In genomic region chr9:79714471-79715045, GRCm38 (mm10) we compare ENCODE assay signal across 9 mouse cellular contexts. TPM values are rescaled to one million over a fixed set of nuclear protein-coding genes. Genes with fewer than 3 reads are reported as not detected.
A peak's percentile ranks its signal among the peaks of the same experiment; 100 is the strongest.
DNase-seq lines count a peak whose midpoint lies in the region; ATAC-seq and TF ChIP-seq lines count a peak whose summit lies in the region.
"Had no signal": no experiment of that assay in that cellular context is flagged by ENCODE, and none has a peak within 500 bp of the region (broad histone marks: within the 10 kb centered on the region; RNA-seq: fewer than 3 reads in every experiment).

No protein-coding gene starts in this region.

- DNase-seq in CH12.LX (ENCODE audit: extremely low read depth) = no peak
- peak; percentile 90 for DNase-seq in adrenal gland, postnatal 14 days
- DNase-seq in hindbrain, embryonic 11.5 days (ENCODE audit: low spot score) = peak; percentile 68
- DNase-seq in testis, postnatal 14 days (ENCODE audit: low spot score) = peak; percentile 50

- no peaks in the 10 kb centered on the region for H3K79me2 ChIP-seq in CH12.LX (replicated peaks; ENCODE audit: control insufficient read depth, extremely low read depth, insufficient read depth, poor library complexity, severe bottlenecking)

- peaks cover 0 to 5% of the 10 kb centered on the region in 2 experiments; a peak in 1 of 4 replicates for H3K4me1 ChIP-seq in CH12.LX (ENCODE audit: control insufficient read depth in 1 of 2, insufficient read depth in 2 of 2)
- peaks cover 29% of the 10 kb centered on the region for H3K4me1 ChIP-seq in forebrain, embryonic 13.5 days
- no peaks in the 10 kb centered on the region for H3K4me1 ChIP-seq in hindbrain, embryonic 11.5 days (replicated peaks; ENCODE audit: control insufficient read depth, insufficient read depth, low read length)
- H3K4me1 ChIP-seq in limb, embryonic 12.5 days (replicated peaks) = peaks cover 35% of the 10 kb centered on the region
- peaks cover 36% of the 10 kb centered on the region for H3K4me1 ChIP-seq in midbrain, embryonic 13.5 days (replicated peaks)

- no peak overlapping the region for H3K27ac ChIP-seq in CH12.LX (ENCODE audit: insufficient read depth, low read depth)
- H3K27ac ChIP-seq in forebrain, embryonic 13.5 days = no peak overlapping the region
- no peak overlapping the region for H3K27ac ChIP-seq in hindbrain, embryonic 11.5 days (ENCODE audit: low read depth, low read length)
- H3K27ac ChIP-seq in limb, embryonic 12.5 days = no peak overlapping the region
- no peak overlapping the region for H3K27ac ChIP-seq in midbrain, embryonic 13.5 days
- H3K27ac ChIP-seq: left cerebral cortex, adult 2 months had no signal

- no peaks in the 10 kb centered on the region for H3K27me3 ChIP-seq in CH12.LX (replicated peaks)
- H3K27me3 ChIP-seq in forebrain, embryonic 13.5 days = peaks cover 32% of the 10 kb centered on the region
- H3K27me3 ChIP-seq in hindbrain, embryonic 11.5 days (ENCODE audit: control insufficient read depth, insufficient read depth, low read length) = peaks cover 21% of the 10 kb centered on the region
- H3K27me3 ChIP-seq in limb, embryonic 12.5 days = peaks cover 19% of the 10 kb centered on the region
- peaks cover 32% of the 10 kb centered on the region for H3K27me3 ChIP-seq in midbrain, embryonic 13.5 days

- dilution Hi-C loops in CH12.LX (cut with MboI; ENCODE audit: extremely low pct_ligation_motif_present, extremely low pct_unique_long_range_greater_than_20kb, low sequenced_read_pairs) = no loop called here

- 4% methylated on average over 16 of the region's 16 CpGs for WGBS in forebrain, embryonic 13.5 days
- 6% methylated on average over 16 of the region's 16 CpGs for WGBS in hindbrain, embryonic 11.5 days
- WGBS in limb, embryonic 12.5 days = 6% methylated on average over 16 of the region's 16 CpGs
- WGBS in midbrain, embryonic 13.5 days = 3% methylated on average over 16 of the region's 16 CpGs

- ATAC-seq in forebrain, embryonic 13.5 days = peak; percentile 73
- peak; percentile 18 for ATAC-seq in hindbrain, embryonic 11.5 days (ENCODE audit: low FRiP score)
- ATAC-seq in limb, embryonic 12.5 days (ENCODE audit: insufficient number of reproducible peaks, insufficient read depth, low FRiP score, low TSS enrichment, low read depth) = 0 out of 2 replicates have a peak, but pooled peaks have one; percentile 11
- peak; percentile 53 for ATAC-seq in midbrain, embryonic 13.5 days
- ATAC-seq in activated CD4-positive, CD25-positive, alpha-beta regulatory T cell, adult 4 months = no peak

- H3K9ac ChIP-seq in CH12.LX (ENCODE audit: insufficient read depth, low read depth) = no peak overlapping the region; the same call in 1 of the 2 replicates
- 0 out of 2 replicates have a peak overlapping the region, but pooled peaks have one; percentile 1 for H3K9ac ChIP-seq in forebrain, embryonic 13.5 days
- no peak overlapping the region for H3K9ac ChIP-seq in hindbrain, embryonic 11.5 days (ENCODE audit: low read depth, low read length)
- 0 out of 2 replicates have a peak overlapping the region, but pooled peaks have one; percentile 1 for H3K9ac ChIP-seq in limb, embryonic 12.5 days (replicated peaks)
- H3K9ac ChIP-seq in midbrain, embryonic 13.5 days (replicated peaks) = peak overlapping the region; percentile 0; the same call in 1 of the 2 replicates

- TF ChIP-seq POLR2A in CH12.LX (IDR thresholded peaks at IDR 0.05; ENCODE audit: low read depth, low read length) = no peak

- peak overlapping the region in 1 of 3 experiments; percentile 39 for H3K4me3 ChIP-seq in CH12.LX (replicated peaks in 1 of 3; ENCODE audit: low read depth in 2 of 3, low read length in 2 of 3, poor library complexity in 1 of 3)
- H3K4me3 ChIP-seq in forebrain, embryonic 13.5 days = peak overlapping the region; percentile 23
- no peak overlapping the region for H3K4me3 ChIP-seq in hindbrain, embryonic 11.5 days (ENCODE audit: low read depth, low read length)
- H3K4me3 ChIP-seq in limb, embryonic 12.5 days (replicated peaks) = peak overlapping the region; percentile 18
- H3K4me3 ChIP-seq in midbrain, embryonic 13.5 days (replicated peaks) = peak overlapping the region; percentile 29
- H3K4me3 ChIP-seq: left cerebral cortex, adult 2 months had no signal

- TF ChIP-seq CTCF in CH12.LX (conservative IDR thresholded peaks at IDR 0.05 in 1 of 2, IDR thresholded peaks at IDR 0.05 in 1 of 2; ENCODE audit: low read depth in 2 of 2, low read length in 2 of 2) = peak in 1 of 2 experiments; percentile 8; a peak in 1 of 4 replicates

- no peaks in the 10 kb centered on the region for H3K9me3 ChIP-seq in CH12.LX (replicated peaks; ENCODE audit: low read length)
- no peaks in the 10 kb centered on the region for H3K9me3 ChIP-seq in forebrain, embryonic 13.5 days (replicated peaks)
- H3K9me3 ChIP-seq in hindbrain, embryonic 11.5 days (ENCODE audit: control insufficient read depth, low read length) = no peaks in the 10 kb centered on the region
- H3K9me3 ChIP-seq in limb, embryonic 12.5 days = no peaks in the 10 kb centered on the region
- H3K9me3 ChIP-seq in midbrain, embryonic 13.5 days = no peaks in the 10 kb centered on the region

- no peaks in the 10 kb centered on the region for H3K36me3 ChIP-seq in CH12.LX (replicated peaks in 1 of 2; ENCODE audit: control insufficient read depth in 1 of 2, insufficient read depth in 1 of 2, low read length in 1 of 2)
- no peaks in the 10 kb centered on the region for H3K36me3 ChIP-seq in forebrain, embryonic 13.5 days (ENCODE audit: poor library complexity, severe bottlenecking)
- no peaks in the 10 kb centered on the region for H3K36me3 ChIP-seq in hindbrain, embryonic 11.5 days (ENCODE audit: control insufficient read depth, insufficient read depth, low read length)
- H3K36me3 ChIP-seq in limb, embryonic 12.5 days = no peaks in the 10 kb centered on the region
- no peaks in the 10 kb centered on the region for H3K36me3 ChIP-seq in midbrain, embryonic 13.5 days

- no peak for TF ChIP-seq EP300 in CH12.LX (IDR thresholded peaks at IDR 0.05; ENCODE audit: low read length)

- in situ Hi-C loops in CH12.LX (cut with MboI; ENCODE audit: low pct_ligation_motif_present, low pct_unique_long_range_greater_than_20kb, low sequenced_read_pairs) = no loop called here

- TF ChIP-seq RAD21 in CH12.LX (IDR thresholded peaks at IDR 0.05; ENCODE audit: low read depth, low read length) = no peak

- H3K4me2 ChIP-seq in CH12.LX (ENCODE audit: insufficient read depth, low read depth, poor library complexity, severe bottlenecking) = peak overlapping the region; percentile 91
- H3K4me2 ChIP-seq in forebrain, embryonic 13.5 days = peak overlapping the region; percentile 53
- H3K4me2 ChIP-seq in hindbrain, embryonic 11.5 days (replicated peaks; ENCODE audit: low read depth, low read length) = no peak overlapping the region; the same call in 1 of the 2 replicates
- H3K4me2 ChIP-seq in limb, embryonic 12.5 days = peak overlapping the region; percentile 56
- H3K4me2 ChIP-seq in midbrain, embryonic 13.5 days (replicated peaks) = peak overlapping the region; percentile 48

TF ChIP-seq in CH12.LX, 34 proteins besides CTCF, POLR2A, EP300 and RAD21:
- TF ChIP-seq USF2 (conservative IDR thresholded peaks at IDR 0.05; ENCODE audit: low read depth, low read length) = no peak
- no peak for TF ChIP-seq E2F4 (IDR thresholded peaks at IDR 0.05; ENCODE audit: insufficient replicate concordance, low read depth, low read length)
- TF ChIP-seq CHD2 (IDR thresholded peaks at IDR 0.05; ENCODE audit: low read length) = peak; percentile 34; the same call in 1 of the 2 replicates
- TF ChIP-seq PAX5 (IDR thresholded peaks at IDR 0.05; ENCODE audit: low read length) = no peak
- TF ChIP-seq BHLHE40 (IDR thresholded peaks at IDR 0.05; ENCODE audit: low read depth, low read length) = no peak
- no peak for TF ChIP-seq POLR2AphosphoS2 (IDR thresholded peaks at IDR 0.05; ENCODE audit: low read depth, low read length)
- no peak for TF ChIP-seq MAFK (IDR thresholded peaks at IDR 0.05; ENCODE audit: insufficient replicate concordance, low read length)
- TF ChIP-seq ZKSCAN1 (IDR thresholded peaks at IDR 0.05; ENCODE audit: borderline replicate concordance, low read depth, low read length) = no peak
- TF ChIP-seq SMC3 (IDR thresholded peaks at IDR 0.05; ENCODE audit: low read depth, low read length) = peak; percentile 8; the same call in 1 of the 2 replicates

RNA-seq across cellular contexts. Expression of gene Col12a1, which starts 4.1 kb away (rescaled TPM):
- total RNA-seq in CH12.LX (2012; rRNA removed) = 0.08 and 0.21 TPM in 2 replicates
- 0.24 and 0.46 TPM in 2 replicates for total RNA-seq in CH12.LX (2014; rRNA removed)
- 0.07 and 0.41 TPM in 2 replicates for polyA plus RNA-seq in CH12.LX (2012; ENCODE audit: insufficient read length, low read depth)
- 28.3 and 29.5 TPM in 2 replicates for total RNA-seq in adrenal gland, postnatal 14 days (2021)
- polyA plus RNA-seq in forebrain, embryonic 13.5 days (2015; fragmentation: Nextera tagmentation; extraction: Ambion mirVana) = 2.5 and 3.1 TPM in 2 replicates
- polyA plus RNA-seq in hindbrain, embryonic 11.5 days (2014; fragmentation: Nextera tagmentation; extraction: Ambion mirVana) = 18.9 and 32.2 TPM in 2 replicates
- polyA plus RNA-seq in limb, embryonic 12.5 days (2016; fragmentation: Nextera tagmentation; extraction: Ambion mirVana) = 32.9 and 33.6 TPM in 2 replicates
- 3.0 and 4.1 TPM in 2 replicates for polyA plus RNA-seq in midbrain, embryonic 13.5 days (2015; fragmentation: Nextera tagmentation; extraction: Ambion mirVana)
- polyA plus RNA-seq in activated CD4-positive, CD25-positive, alpha-beta regulatory T cell, adult 4 months (2017; shearing (Covaris generic)) = under 1 TPM; 0.04 to 0.10 TPM

RNA-seq across cellular contexts. Expression of gene Cox7a2, which starts 45.1 kb away (rescaled TPM):
- 393 and 420 TPM in 2 replicates for total RNA-seq in CH12.LX (2012; rRNA removed)
- total RNA-seq in CH12.LX (2014; rRNA removed) = 597 and 606 TPM in 2 replicates
- polyA plus RNA-seq in CH12.LX (2012; ENCODE audit: insufficient read length, low read depth) = 258 and 307 TPM in 2 replicates
- 462 and 474 TPM in 2 replicates for total RNA-seq in adrenal gland, postnatal 14 days (2021)
- 755 and 828 TPM in 2 replicates for polyA plus RNA-seq in forebrain, embryonic 13.5 days (2015; fragmentation: Nextera tagmentation; extraction: Ambion mirVana)
- 633 and 662 TPM in 2 replicates for polyA plus RNA-seq in hindbrain, embryonic 11.5 days (2014; fragmentation: Nextera tagmentation; extraction: Ambion mirVana)
- 626 and 661 TPM in 2 replicates for polyA plus RNA-seq in limb, embryonic 12.5 days (2016; fragmentation: Nextera tagmentation; extraction: Ambion mirVana)
- 773 and 803 TPM in 2 replicates for polyA plus RNA-seq in midbrain, embryonic 13.5 days (2015; fragmentation: Nextera tagmentation; extraction: Ambion mirVana)
- 100 to 1,000 TPM; 302 to 317 TPM for polyA plus RNA-seq in activated CD4-positive, CD25-positive, alpha-beta regulatory T cell, adult 4 months (2017; shearing (Covaris generic))

Comparison
In these comparisons a context has a peak if more than half of its experiments do, and no peak if none do; other contexts are left out.
1. H3K9ac ChIP-seq: peak in forebrain, embryonic 13.5 days (single experiment), limb, embryonic 12.5 days (single experiment) and midbrain, embryonic 13.5 days (single experiment); none in CH12.LX (single experiment) and hindbrain, embryonic 11.5 days (single experiment).